Comparison of ENCODE assay signal across 19 mouse cellular contexts in the genomic region with DNA sequence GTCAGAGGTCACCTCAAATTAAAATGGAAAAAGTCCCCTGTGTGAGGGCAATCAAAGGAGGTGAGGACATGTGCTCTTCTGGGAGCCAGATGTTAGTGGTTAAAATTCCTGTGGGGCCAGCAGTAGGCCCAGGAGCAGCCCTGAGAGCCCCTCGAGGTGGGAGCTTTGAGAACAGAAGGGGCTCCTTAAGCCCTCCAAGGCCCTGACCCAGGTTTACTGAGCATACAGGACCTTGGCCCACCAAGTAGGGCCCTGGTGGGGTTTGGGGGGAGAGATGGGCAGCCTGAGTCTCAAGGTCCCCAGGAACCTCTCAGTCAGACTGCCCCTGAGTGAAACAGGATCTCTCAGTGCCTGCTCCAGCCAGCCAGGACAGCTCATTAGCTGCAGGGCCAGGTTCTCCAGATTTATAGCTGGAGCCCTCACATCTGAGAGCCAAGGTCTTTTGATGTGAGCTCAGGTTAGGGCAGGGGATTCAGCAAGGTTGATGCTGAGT.
DNase-seq lines count a peak whose midpoint lies in the region; ATAC-seq and TF ChIP-seq lines count a peak whose summit lies in the region.
"Had no signal": no experiment of that assay in that cellular context is flagged by ENCODE, and none has a peak within 500 bp of the region (broad histone marks: within the 10 kb centered on the region; RNA-seq: fewer than 3 reads in every experiment).

No protein-coding gene starts in this region.

- peak; percentile 58 for DNase-seq in kidney, postnatal 0 days (ENCODE audit: low spot score)
- DNase-seq in kidney, adult 8-10 months, result no peak
- peak; percentile 68 for DNase-seq in embryo, embryonic 11 days
- DNase-seq in mesoderm, embryonic 11.5 days (ENCODE audit: low read depth, low spot score), result peak; percentile 61
- no peak for DNase-seq in Muller cell, postnatal 12 days (ENCODE audit: inconsistent ontology term)
- no peak for DNase-seq in T-cell, adult 2 months (ENCODE audit: low spot score)
- DNase-seq in forebrain, embryonic 11.5 days (ENCODE audit: low spot score), result no peak
- DNase-seq: cerebellum, postnatal 25 days; gastrocnemius, postnatal 36 days; liver; spleen, adult 18-20 months; thymus, postnatal 25 days had no signal

- WGBS in kidney, postnatal 0 days, result 7% methylated on average over 1 of the region's 1 CpGs
- 6% methylated on average over 1 of the region's 1 CpGs for WGBS in embryonic facial prominence, embryonic 15.5 days
- 68% methylated on average over 1 of the region's 1 CpGs for WGBS in forebrain, embryonic 11.5 days

- peak overlapping the region; percentile 19; the same call in 1 of the 2 replicates for H3K27ac ChIP-seq in kidney, postnatal 0 days
- 0 out of 2 replicates have a peak overlapping the region, but pooled peaks have one; percentile 39 for H3K27ac ChIP-seq in embryonic facial prominence, embryonic 15.5 days (replicated peaks)
- H3K27ac ChIP-seq in forebrain, embryonic 11.5 days (ENCODE audit: low read depth, low read length), result no peak overlapping the region
- H3K27ac ChIP-seq: hindbrain, embryonic 12.5 days; lung, embryonic 15.5 days; neural tube, embryonic 13.5 days had no signal

- H3K9ac ChIP-seq in kidney, postnatal 0 days (ENCODE audit: low read depth, low read length), result no peak overlapping the region
- H3K9ac ChIP-seq in embryonic facial prominence, embryonic 15.5 days, result no peak overlapping the region
- H3K9ac ChIP-seq in forebrain, embryonic 11.5 days (ENCODE audit: low read length), result no peak overlapping the region
- H3K9ac ChIP-seq: hindbrain, embryonic 12.5 days; lung, embryonic 15.5 days; neural tube, embryonic 13.5 days had no signal

- H3K4me1 ChIP-seq in kidney, postnatal 0 days (replicated peaks; ENCODE audit: insufficient read depth, low read length), result peaks cover 12% of the 10 kb centered on the region; the same call in 1 of the 2 replicates
- peaks cover 31% of the 10 kb centered on the region for H3K4me1 ChIP-seq in embryonic facial prominence, embryonic 15.5 days
- H3K4me1 ChIP-seq in forebrain, embryonic 11.5 days (replicated peaks; ENCODE audit: control insufficient read depth, insufficient read depth, low read length), result no peaks in the 10 kb centered on the region

- ATAC-seq in kidney, postnatal 0 days (replicated peaks; ENCODE audit: low FRiP score, low read depth), result peak; percentile 37; the same call in 1 of the 2 replicates
- no peak for ATAC-seq in embryonic facial prominence, embryonic 15.5 days (ENCODE audit: insufficient number of reproducible peaks, low FRiP score, low TSS enrichment, low read depth)
- ATAC-seq in forebrain, embryonic 11.5 days (replicated peaks; ENCODE audit: low FRiP score), result no peak
- ATAC-seq: intestine, postnatal 0 days had no signal

- no peak for TF ChIP-seq CTCF in kidney, postnatal 0 days (IDR thresholded peaks at IDR 0.05; ENCODE audit: low read depth)

- H3K9me3 ChIP-seq in kidney, postnatal 0 days (replicated peaks; ENCODE audit: low read length), result no peaks in the 10 kb centered on the region
- H3K9me3 ChIP-seq in embryonic facial prominence, embryonic 15.5 days (replicated peaks), result no peaks in the 10 kb centered on the region
- H3K9me3 ChIP-seq in forebrain, embryonic 11.5 days (ENCODE audit: control insufficient read depth, low read length), result no peaks in the 10 kb centered on the region
- H3K9me3 ChIP-seq: hindbrain, embryonic 12.5 days; lung, embryonic 15.5 days; neural tube, embryonic 13.5 days had no signal

- H3K4me2 ChIP-seq in kidney, postnatal 0 days (ENCODE audit: low read length), result no peak overlapping the region
- H3K4me2 ChIP-seq in embryonic facial prominence, embryonic 15.5 days (replicated peaks), result no peak overlapping the region
- no peak overlapping the region for H3K4me2 ChIP-seq in forebrain, embryonic 11.5 days (ENCODE audit: low read depth, low read length, severe bottlenecking)
- H3K4me2 ChIP-seq: hindbrain, embryonic 12.5 days; lung, embryonic 15.5 days; neural tube, embryonic 13.5 days had no signal

- no peaks in the 10 kb centered on the region for H3K27me3 ChIP-seq in kidney, postnatal 0 days (ENCODE audit: insufficient read depth, low read length)
- H3K27me3 ChIP-seq in embryonic facial prominence, embryonic 15.5 days, result no peaks in the 10 kb centered on the region
- no peaks in the 10 kb centered on the region for H3K27me3 ChIP-seq in forebrain, embryonic 11.5 days (ENCODE audit: control insufficient read depth, insufficient read depth, low read length)
- H3K27me3 ChIP-seq: CH12.LX; hindbrain, embryonic 12.5 days; lung, embryonic 15.5 days; neural tube, embryonic 13.5 days had no signal

- H3K4me3 ChIP-seq in kidney, postnatal 0 days (replicated peaks; ENCODE audit: low read depth, low read length), result no peak overlapping the region
- H3K4me3 ChIP-seq in embryonic facial prominence, embryonic 15.5 days (replicated peaks), result no peak overlapping the region
- H3K4me3 ChIP-seq in forebrain, embryonic 11.5 days (ENCODE audit: low read depth, low read length), result no peak overlapping the region
- H3K4me3 ChIP-seq: erythroblast, embryonic 14.5 days; hindbrain, embryonic 12.5 days; lung, embryonic 15.5 days; neural tube, embryonic 13.5 days had no signal

- H3K36me3 ChIP-seq in kidney, postnatal 0 days (ENCODE audit: insufficient read depth, low read length), result no peaks in the 10 kb centered on the region
- no peaks in the 10 kb centered on the region for H3K36me3 ChIP-seq in embryonic facial prominence, embryonic 15.5 days
- no peaks in the 10 kb centered on the region for H3K36me3 ChIP-seq in forebrain, embryonic 11.5 days (ENCODE audit: control insufficient read depth, insufficient read depth, low read length)
- H3K36me3 ChIP-seq: hindbrain, embryonic 12.5 days; lung, embryonic 15.5 days; neural tube, embryonic 13.5 days had no signal

Comparison
In these comparisons a context has a peak if more than half of its experiments do, and no peak if none do; other contexts are left out.
1. DNase-seq: peak in kidney, postnatal 0 days (single experiment), embryo, embryonic 11 days (single experiment) and mesoderm, embryonic 11.5 days (single experiment); none in kidney, adult 8-10 months (0 of 2), Muller cell, postnatal 12 days (single experiment), T-cell, adult 2 months (single experiment) and forebrain, embryonic 11.5 days (single experiment).